Mouse (Mus musculus) neural tube, embryonic 11.5 days (tissue): Measurements from ENCODE around the gene Ubp1. TPM values are rescaled to one million over a fixed set of nuclear protein-coding genes. Genes with fewer than 3 reads are reported as not detected.

Experiments used
- ATAC-seq: fragments of 200-750 bp; cut with Nextera tagmentation; 2 replicates; pipeline ENCODE4 v1.8.0; 2017; ENCODE audit warnings: moderate number of reproducible peaks, mild to moderate bottlenecking, moderate TSS enrichment, moderate library complexity; ENCODE audit not compliant: insufficient read depth, low FRiP score, low TSS enrichment
- DNase-seq: peaks from one replicate; pipeline ENCODE4 v3.0.0-alpha.2; 2015; ENCODE audit warnings: low spot score
- H3K27ac ChIP-seq: fragments of 300-500 bp; sonication (generic); 2 replicates; pipeline ENCODE4 v1.5.1; 2014; ENCODE audit warnings: low read depth, mild to moderate bottlenecking, low read length
- H3K27me3 ChIP-seq: fragments of 300-500 bp; sonication (generic); 2 replicates; pipeline ENCODE4 v1.6.1; 2014; ENCODE audit warnings: mild to moderate bottlenecking, low read length, mixed read lengths; ENCODE audit not compliant: control insufficient read depth, insufficient read depth
- H3K36me3 ChIP-seq: fragments of 300-500 bp; sonication (generic); 2 replicates; pipeline ENCODE4 v1.6.1; 2014; ENCODE audit warnings: mild to moderate bottlenecking, low read length, moderate library complexity, mixed read lengths; ENCODE audit not compliant: control insufficient read depth, insufficient read depth
- H3K4me1 ChIP-seq: fragments of 300-500 bp; sonication (generic); 2 replicates; pipeline ENCODE4 v1.6.1; 2014; ENCODE audit warnings: low read length, mixed read lengths; ENCODE audit not compliant: control insufficient read depth, insufficient read depth
- H3K4me2 ChIP-seq: fragments of 300-500 bp; sonication (generic); 2 replicates; pipeline ENCODE4 v1.6.1; 2014; ENCODE audit warnings: low read depth, mild to moderate bottlenecking, moderate library complexity
- H3K4me3 ChIP-seq: fragments of 300-500 bp; sonication (generic); 2 replicates; pipeline ENCODE4 v1.5.1; 2014; ENCODE audit warnings: low read depth, low read length
- H3K9ac ChIP-seq: fragments of 300-500 bp; sonication (generic); 2 replicates; pipeline ENCODE4 v1.6.1; 2014; ENCODE audit warnings: mild to moderate bottlenecking, low read length
- H3K9me3 ChIP-seq: fragments of 300-500 bp; sonication (generic); 2 replicates; pipeline ENCODE4 v1.6.1; 2016; ENCODE audit warnings: low read length; ENCODE audit not compliant: control insufficient read depth
- WGBS: fragments of 180-500 bp; shearing (Covaris S2); extraction: QIAGEN DNeasy Blood & Tissue Kit; methylation state at CpG from one replicate; pipeline ENCODE4 v1.1.7; 2014; 5-methylcytosine and 5-hydroxymethylcytosine counted together
- polyA plus RNA-seq: library from polyadenylated mRNA; unstranded; fragments of >200 nt; fragmentation: Nextera tagmentation; extraction: Ambion mirVana; gene quantifications from 2 replicates; pipeline ENCODE4 v1.2.1, GENCODE M21; 2014

The Ubp1 gene
- polyA plus RNA-seq, 1 experiment from 2014 or later, result 52.9 TPM

DNA sequence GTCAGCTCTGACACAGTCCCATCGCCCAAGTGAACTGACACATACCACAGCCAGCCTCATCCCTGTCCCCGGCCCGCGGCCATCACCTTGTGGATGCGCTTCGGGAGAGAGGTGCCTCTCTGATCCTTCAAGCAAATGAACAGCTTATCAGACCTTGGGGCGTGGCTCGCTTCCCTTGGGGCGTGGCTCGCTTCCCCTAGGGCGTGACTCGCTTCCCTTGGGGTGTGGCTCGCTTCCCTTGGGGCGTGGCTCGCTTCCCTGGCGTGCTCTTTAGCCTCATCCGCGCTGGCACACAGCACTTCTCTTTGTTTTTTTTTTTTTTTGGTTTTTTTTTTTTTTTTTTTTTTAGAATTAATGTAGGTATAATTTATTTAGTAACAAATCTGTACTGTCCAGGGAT lies 80.5 kb downstream of the Ubp1 start:
- WGBS, result 74% methylated on average over 18 of the region's 18 CpGs
- ATAC-seq (no peak), DNase-seq (no peak)
- Histone ChIP-seq H3K4me2 (no peak overlapping the region), H3K27me3 (no peaks in the 10 kb centered on the region), H3K9ac (no peak overlapping the region), H3K4me1 (no peaks in the 10 kb centered on the region), H3K9me3 (no peaks in the 10 kb centered on the region), H3K36me3 (no peaks in the 10 kb centered on the region), H3K4me3 (no peak overlapping the region), H3K27ac (no peak overlapping the region)

DNA sequence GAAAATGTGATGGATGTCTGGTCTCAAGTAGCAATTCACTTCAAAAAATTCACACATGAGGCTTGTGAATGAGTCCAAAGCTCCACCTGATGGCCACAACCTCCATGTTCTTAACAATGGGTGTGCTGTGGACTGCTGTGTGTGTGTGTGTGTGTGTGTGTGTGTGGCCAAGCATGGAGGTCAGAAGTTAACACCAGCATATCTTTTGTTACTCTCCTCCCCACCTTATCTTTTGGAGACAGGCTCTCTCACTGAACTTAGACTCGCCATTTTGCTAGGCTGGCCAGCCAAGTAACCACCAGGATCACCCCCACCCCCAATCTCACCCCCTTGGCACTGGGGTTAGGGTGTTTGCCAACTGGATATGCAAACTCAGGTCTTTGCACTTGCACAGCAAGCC lies 83.3 kb downstream of the Ubp1 start:
- Histone ChIP-seq H3K4me2 (no peak overlapping the region), H3K4me1 (no peaks in the 10 kb centered on the region), H3K27me3 (no peaks in the 10 kb centered on the region), H3K27ac (no peak overlapping the region), H3K36me3 (no peaks in the 10 kb centered on the region), H3K9me3 (no peaks in the 10 kb centered on the region), H3K4me3 (no peak overlapping the region), H3K9ac (no peak overlapping the region)
- 76% methylated on average over 1 of the region's 1 CpGs for WGBS
- DNase-seq (no peak), ATAC-seq (no peak)

- ATAC-seq (no peak), DNase-seq (no peak)
- Histone ChIP-seq H3K9ac (no peak overlapping the region), H3K36me3 (no peaks in the 10 kb centered on the region), H3K4me2 (no peak overlapping the region), H3K9me3 (no peaks in the 10 kb centered on the region), H3K27ac (no peak overlapping the region), H3K4me1 (no peaks in the 10 kb centered on the region), H3K27me3 (no peaks in the 10 kb centered on the region), H3K4me3 (no peak overlapping the region)
- 85% methylated on average over 4 of the region's 4 CpGs for WGBS
These were observed 85.0 kb downstream of the Ubp1 start for GRCm38 (mm10) chr9:114015724-114016123.

GRCm38 (mm10) chr9:114016402-114016801 lies 85.7 kb downstream of the Ubp1 start:
- Histone ChIP-seq H3K9ac (no peak overlapping the region), H3K4me3 (no peak overlapping the region), H3K4me2 (no peak overlapping the region), H3K27ac (no peak overlapping the region), H3K4me1 (no peaks in the 10 kb centered on the region), H3K36me3 (no peaks in the 10 kb centered on the region), H3K9me3 (no peaks in the 10 kb centered on the region), H3K27me3 (no peaks in the 10 kb centered on the region)
- WGBS, result 81% methylated on average over 4 of the region's 4 CpGs
- no peak for DNase-seq
- no peak for ATAC-seq

DNA sequence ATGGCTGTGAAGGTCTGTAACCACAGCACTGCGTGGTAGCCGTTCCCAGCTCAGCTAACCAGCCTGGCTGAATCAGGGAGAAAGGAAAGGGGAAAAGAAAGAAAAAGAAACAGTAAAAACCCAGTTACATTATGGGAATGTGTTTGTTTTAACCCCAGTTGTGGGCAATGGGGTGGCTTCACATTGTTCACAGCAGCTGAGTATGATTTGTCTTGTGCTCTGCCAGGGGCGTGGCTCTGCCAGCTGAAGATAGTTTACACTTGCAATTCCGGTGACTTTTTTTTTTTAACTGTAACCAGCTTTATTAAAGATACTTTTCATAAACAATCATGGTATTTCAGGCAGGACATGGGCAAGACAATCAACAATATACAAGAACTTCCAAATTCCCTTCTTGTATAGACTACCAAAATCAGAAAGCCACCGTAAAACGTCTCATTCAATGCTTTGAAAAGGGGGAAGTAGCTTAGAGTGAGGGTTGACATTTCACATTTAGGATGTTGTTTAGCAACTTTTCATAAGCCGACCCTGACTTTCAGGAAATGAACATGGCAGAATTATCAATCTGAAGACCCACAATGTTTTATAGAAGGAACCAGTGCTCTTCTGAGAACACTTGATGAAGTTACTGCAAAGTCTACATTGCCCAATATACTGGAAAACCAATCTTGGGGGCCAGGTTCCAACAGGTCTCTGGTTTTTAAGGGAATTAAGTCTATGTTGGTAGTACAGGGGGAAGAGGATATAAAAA lies 88.5 kb downstream of the Ubp1 start:
- Histone ChIP-seq H3K4me3 (no peak overlapping the region), H3K4me2 (no peak overlapping the region), H3K9ac (no peak overlapping the region), H3K36me3 (no peaks in the 10 kb centered on the region), H3K27ac (no peak overlapping the region), H3K9me3 (no peaks in the 10 kb centered on the region), H3K27me3 (no peaks in the 10 kb centered on the region), H3K4me1 (no peaks in the 10 kb centered on the region)
- 91% methylated on average over 7 of the region's 7 CpGs for WGBS
- DNase-seq (no peak), ATAC-seq (no peak)

- no peaks in the 10 kb centered on the region for H3K9me3 ChIP-seq
- no peaks in the 10 kb centered on the region for H3K36me3 ChIP-seq
- no peaks in the 10 kb centered on the region for H3K27me3 ChIP-seq
- H3K4me3 ChIP-seq, result no peak overlapping the region
- WGBS, result 56% methylated on average over 4 of the region's 4 CpGs
- H3K27ac ChIP-seq, result no peak overlapping the region
- no peak overlapping the region for H3K9ac ChIP-seq
- DNase-seq (no peak), ATAC-seq (no peak)
- H3K4me2 ChIP-seq, result no peak overlapping the region
- H3K4me1 ChIP-seq, result no peaks in the 10 kb centered on the region
These were observed 91.4 kb downstream of the Ubp1 start for GRCm38 (mm10) chr9:114022141-114022540.

DNA sequence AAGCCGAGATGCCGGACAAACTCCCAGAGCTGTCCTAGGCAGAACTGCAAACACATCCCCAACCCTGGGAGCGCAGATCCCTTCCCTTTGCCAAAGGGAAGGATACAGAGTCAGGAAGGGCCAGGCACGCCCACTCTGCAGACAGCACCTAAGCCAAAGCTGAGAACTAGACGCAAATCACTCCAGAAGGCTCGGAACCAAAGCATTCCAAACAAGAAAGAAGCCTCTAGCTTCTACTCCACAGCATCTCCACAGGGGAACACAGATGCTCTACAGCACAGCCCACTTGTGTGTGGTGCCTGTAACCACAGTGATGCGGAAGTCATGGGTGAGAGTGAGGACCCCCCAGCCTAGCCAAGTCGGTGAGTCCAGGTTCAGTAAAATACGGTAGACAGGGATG lies 94.4 kb downstream of the Ubp1 start:
- no peak overlapping the region for H3K9ac ChIP-seq
- DNase-seq (no peak), ATAC-seq (no peak)
- WGBS, result 49% methylated on average over 9 of the region's 9 CpGs
- no peak overlapping the region; the same call in 1 of the 2 replicates for H3K4me2 ChIP-seq
- no peaks in the 10 kb centered on the region for H3K4me1 ChIP-seq
- H3K36me3 ChIP-seq, result no peaks in the 10 kb centered on the region
- no peaks in the 10 kb centered on the region for H3K27me3 ChIP-seq
- no peaks in the 10 kb centered on the region for H3K9me3 ChIP-seq
- H3K27ac ChIP-seq, result no peak overlapping the region
- no peak overlapping the region for H3K4me3 ChIP-seq

DNA sequence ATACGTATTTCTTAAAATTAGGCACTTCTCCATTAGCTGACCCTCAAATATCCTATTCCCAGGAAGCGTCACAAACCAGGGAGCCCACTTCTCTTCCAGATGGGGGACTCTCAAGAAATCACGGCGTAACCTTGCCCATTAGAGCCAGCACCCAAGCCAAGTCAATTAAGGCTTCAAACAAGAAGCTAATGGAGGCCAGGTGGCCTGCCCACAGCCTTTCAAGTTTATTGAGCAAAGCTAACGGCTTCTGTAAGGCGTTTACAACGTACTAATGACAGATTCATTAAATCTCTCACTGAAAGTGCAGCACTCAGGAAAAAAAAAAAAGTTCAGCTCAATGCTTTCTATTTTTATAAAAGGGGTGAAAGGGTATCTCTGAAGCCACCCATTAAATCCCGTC lies 95.1 kb downstream of the Ubp1 start:
- WGBS, result 11% methylated on average over 8 of the region's 8 CpGs
- peak; percentile 23 for DNase-seq
- H3K36me3 ChIP-seq, result no peaks in the 10 kb centered on the region
- H3K27ac ChIP-seq, result no peak overlapping the region
- H3K27me3 ChIP-seq, result no peaks in the 10 kb centered on the region
- no peaks in the 10 kb centered on the region for H3K4me1 ChIP-seq
- no peak for ATAC-seq
- H3K9me3 ChIP-seq, result no peaks in the 10 kb centered on the region
- H3K4me2 ChIP-seq, result peak overlapping the region; percentile 53
- H3K4me3 ChIP-seq, result peak overlapping the region; percentile 45
- no peak overlapping the region for H3K9ac ChIP-seq

DNA sequence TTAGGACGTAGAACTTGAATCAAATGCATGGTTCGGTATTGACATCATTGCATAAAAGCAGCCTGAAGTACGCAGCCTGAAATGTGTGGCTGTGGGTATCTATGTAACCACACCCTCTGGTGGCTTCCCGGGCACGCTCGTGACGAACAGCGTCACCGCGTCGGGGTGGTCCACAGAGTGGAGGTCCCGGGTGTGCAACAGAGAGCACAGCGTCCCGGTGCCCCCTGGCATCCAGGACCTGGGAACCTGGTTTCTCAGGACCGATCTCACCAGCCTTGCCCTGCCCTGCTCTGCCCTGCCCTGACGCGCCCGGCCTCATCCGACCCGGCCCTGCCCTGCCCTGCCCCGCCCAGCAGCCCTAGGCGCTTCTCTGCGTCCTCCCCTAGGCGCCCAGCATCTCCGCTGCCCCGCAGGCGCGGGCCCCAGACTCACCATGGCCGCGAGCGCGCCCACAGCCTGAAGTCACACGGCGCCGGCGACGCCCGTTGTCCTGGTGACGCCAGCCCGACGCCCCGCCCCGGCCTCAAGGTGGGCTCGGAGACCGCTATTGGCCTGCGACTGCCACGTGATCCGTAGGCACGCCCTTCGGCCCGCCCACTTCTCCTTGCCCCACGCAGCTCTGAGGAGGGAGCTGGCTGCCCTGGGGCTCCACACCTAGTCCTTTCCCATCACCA lies 95.7 kb downstream of the Ubp1 start:
- Histone ChIP-seq H3K9ac (peak overlapping the region; percentile 39), H3K9me3 (no peaks in the 10 kb centered on the region), H3K4me3 (peak overlapping the region; percentile 45), H3K36me3 (no peaks in the 10 kb centered on the region), H3K27ac (no peak overlapping the region), H3K4me2 (peak overlapping the region; percentile 53), H3K27me3 (no peaks in the 10 kb centered on the region), H3K4me1 (no peaks in the 10 kb centered on the region)
- DNase-seq (peak; percentile 93), ATAC-seq (peak; percentile 97)
- under 1% methylated on average over 49 of the region's 52 CpGs for WGBS
